Mouse (Mus musculus) C2C12 (cell line): ENCODE results near the gene Wwox. TPM values are rescaled to one million over a fixed set of nuclear protein-coding genes. Genes with fewer than 3 reads are reported as not detected.

Source experiments
- H3K27me3 ChIP-seq: one replicate; pipeline ENCODE4 v1.6.1; 2011; ENCODE audit not compliant: control insufficient read depth, insufficient read depth, insufficient read length
- H3K36me3 ChIP-seq: one replicate; pipeline ENCODE4 v1.6.1; 2011; ENCODE audit not compliant: control insufficient read depth, insufficient read depth
- H3K4me3 ChIP-seq: one replicate; pipeline ENCODE4 v1.5.1; 2011; ENCODE audit warnings: mild to moderate bottlenecking, control low read depth; ENCODE audit not compliant: poor library complexity, insufficient read depth, severe bottlenecking
- H3K79me2 ChIP-seq: one replicate; pipeline ENCODE4 v1.6.1; 2011; ENCODE audit not compliant: control insufficient read depth, insufficient read depth
- H3K79me3 ChIP-seq: one replicate; pipeline ENCODE4 v1.6.1; 2011; ENCODE audit warnings: low read depth, control low read depth
- H3ac ChIP-seq: one replicate; pipeline ENCODE3; 2011; ENCODE audit warnings: low read depth; ENCODE audit not compliant: control insufficient read depth, insufficient read length
- CEBPB ChIP-seq: IDR thresholded peaks from one replicate; pipeline ENCODE4 v1.6.1; 2011; ENCODE audit warnings: low read depth, mild to moderate bottlenecking, control low read depth, moderate library complexity
- CTCF ChIP-seq: IDR thresholded peaks from one replicate; pipeline ENCODE4 v1.5.1; 2011; ENCODE audit not compliant: control insufficient read depth, insufficient read depth, insufficient read length
- FOSL1 ChIP-seq: IDR thresholded peaks from one replicate; pipeline ENCODE4 v1.8.0; 2011; ENCODE audit warnings: mild to moderate bottlenecking, low read length; ENCODE audit not compliant: poor library complexity, insufficient read depth, severe bottlenecking
- MAX ChIP-seq: IDR thresholded peaks from one replicate; pipeline ENCODE4 v1.6.1; 2011; ENCODE audit warnings: mild to moderate bottlenecking, control low read depth
- MYOD1 ChIP-seq: IDR thresholded peaks from one replicate; pipeline ENCODE4 v1.6.1; 2011; ENCODE audit warnings: low read depth; ENCODE audit not compliant: control insufficient read depth, insufficient read length
- MYOG ChIP-seq: IDR thresholded peaks from one replicate; pipeline ENCODE4 v1.6.1; 2011; ENCODE audit not compliant: control insufficient read depth, insufficient read length; ENCODE audit errors: extremely low read depth
- USF1 ChIP-seq: IDR thresholded peaks from one replicate; pipeline ENCODE4 v1.6.1; 2011; ENCODE audit warnings: low read depth, mild to moderate bottlenecking, control low read depth, moderate library complexity
- polyA plus RNA-seq: library from polyadenylated mRNA; unstranded; fragments of >200 nt; fragmentation: generic; extraction: Trizol; gene quantifications from one replicate; pipeline ENCODE4 v1.2.1, GENCODE M21; 2012; ENCODE audit warnings: missing spikeins

Wwox gene
- polyA plus RNA-seq, 1 experiment: 3.7 TPM

- Histone ChIP-seq H3K36me3 (no peaks in the 10 kb centered on the region), H3ac (no peak overlapping the region), H3K27me3 (no peaks in the 10 kb centered on the region), H3K79me2 (no peaks in the 10 kb centered on the region), H3K79me3 (no peaks in the 10 kb centered on the region), H3K4me3 (no peak overlapping the region)
- TF ChIP-seq CEBPB (no peak), USF1 (no peak), CTCF (no peak), MYOG (no peak), FOSL1 (no peak), MAX (no peak), MYOD1 (no peak)
These were observed 570.7 kb downstream of the Wwox start for GRCm38 (mm10) chr8:115009897-115010768.

- no peak overlapping the region for H3ac ChIP-seq
- no peaks in the 10 kb centered on the region for H3K79me2 ChIP-seq
- no peak overlapping the region for H3K4me3 ChIP-seq
- H3K27me3 ChIP-seq: no peaks in the 10 kb centered on the region
- TF ChIP-seq USF1 (no peak), MYOD1 (no peak), MYOG (no peak), CTCF (no peak), CEBPB (no peak), MAX (no peak), FOSL1 (no peak)
- no peaks in the 10 kb centered on the region for H3K36me3 ChIP-seq
- H3K79me3 ChIP-seq: no peaks in the 10 kb centered on the region
These were observed 571.3 kb downstream of the Wwox start for GRCm38 (mm10) chr8:115010769-115011073.

GRCm38 (mm10) chr8:115019661-115020060, 580.2 kb downstream of the Wwox start:
- Histone ChIP-seq H3K27me3 (no peaks in the 10 kb centered on the region), H3K79me2 (no peaks in the 10 kb centered on the region), H3K36me3 (no peaks in the 10 kb centered on the region), H3K4me3 (no peak overlapping the region), H3ac (no peak overlapping the region), H3K79me3 (no peaks in the 10 kb centered on the region)
- TF ChIP-seq USF1 (no peak), MYOG (no peak), CTCF (no peak), MAX (no peak), MYOD1 (no peak), CEBPB (no peak), FOSL1 (no peak)

- Histone ChIP-seq H3ac (no peak overlapping the region), H3K79me3 (no peaks in the 10 kb centered on the region), H3K79me2 (no peaks in the 10 kb centered on the region), H3K27me3 (no peaks in the 10 kb centered on the region), H3K4me3 (no peak overlapping the region), H3K36me3 (no peaks in the 10 kb centered on the region)
- TF ChIP-seq CEBPB (no peak), USF1 (no peak), MYOG (no peak), CTCF (no peak), FOSL1 (no peak), MYOD1 (no peak)
These were observed 582.3 kb downstream of the Wwox start for GRCm38 (mm10) chr8:115021731-115022130.

- H3K36me3 ChIP-seq: no peaks in the 10 kb centered on the region
- TF ChIP-seq CEBPB (no peak), MYOD1 (no peak), FOSL1 (no peak), CTCF (no peak)
- H3K79me2 ChIP-seq: no peaks in the 10 kb centered on the region
These were observed 584.6 kb downstream of the Wwox start for GRCm38 (mm10) chr8:115024062-115024461.

More at GRCm38 (mm10) chr8:115024062-115024461, 584.6 kb downstream of the Wwox start:
- Histone ChIP-seq H3K27me3 (no peaks in the 10 kb centered on the region), H3K79me3 (no peaks in the 10 kb centered on the region), H3ac (no peak overlapping the region), H3K4me3 (no peak overlapping the region)
